Mouse (Mus musculus) CD4-positive, CD25-positive, alpha-beta regulatory T cell, adult 2 months (primary cell): ENCODE data around the gene Lmo1.

Experiments
- DNase-seq: peaks from one replicate; pipeline ENCODE4 v3.0.0-alpha.2; 2012; ENCODE audit warnings: low read depth, low spot score

Lmo1 gene

GRCm38 (mm10) chr7:109175670-109176625 lies 941 bp upstream of the Lmo1 start:
- DNase-seq: no peak

DNA sequence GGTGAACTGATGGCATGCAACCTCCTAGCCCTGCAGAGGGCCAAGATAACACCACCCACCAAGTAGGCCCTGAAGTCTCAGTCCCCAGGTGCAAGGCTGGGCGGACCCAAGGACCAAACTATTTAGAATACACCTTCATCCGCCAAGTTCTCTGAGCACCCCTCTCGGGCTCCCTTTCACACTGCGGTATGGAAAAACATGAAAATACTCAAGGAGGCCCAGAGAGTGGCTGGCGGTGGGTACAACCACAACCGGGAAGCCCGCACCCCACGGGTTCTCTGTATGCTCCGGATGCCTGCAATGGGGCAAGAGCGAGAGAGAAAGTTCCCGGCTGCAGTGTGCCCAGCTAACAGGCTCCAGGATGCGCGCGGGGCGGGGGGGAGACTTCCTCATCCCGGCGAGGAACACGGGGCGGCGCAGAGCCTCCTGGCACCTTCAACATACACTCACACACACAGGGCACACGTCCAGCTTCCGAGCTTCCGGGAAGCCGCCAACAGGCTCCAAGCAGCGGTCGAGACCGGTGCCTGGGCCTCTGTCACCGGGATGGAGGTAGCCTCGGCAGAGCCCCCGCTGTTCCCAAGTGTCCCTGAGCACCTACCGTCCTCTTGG lies 564 bp downstream of the Lmo1 start:
- no peak for DNase-seq

DNA sequence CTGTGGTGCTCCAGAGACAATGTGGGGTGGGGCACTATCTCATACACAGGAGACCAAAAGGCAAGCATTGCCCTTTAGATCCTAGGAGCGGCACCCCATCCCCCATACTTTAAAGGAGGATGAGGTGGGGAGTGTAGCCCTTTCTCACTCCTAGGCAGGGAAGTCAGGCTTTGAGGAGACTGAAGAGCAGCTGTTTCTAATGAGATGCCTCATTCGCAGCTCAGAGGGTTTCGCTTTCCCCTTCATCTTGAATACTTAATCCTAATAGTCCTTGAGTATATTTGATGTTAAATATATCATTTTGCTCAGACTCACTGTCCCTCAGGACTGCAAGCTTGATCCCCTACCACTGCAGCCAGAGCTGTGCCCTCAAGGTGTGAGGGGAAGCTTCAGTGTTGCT lies 3.1 kb downstream of the Lmo1 start:
- no peak for DNase-seq

DNA sequence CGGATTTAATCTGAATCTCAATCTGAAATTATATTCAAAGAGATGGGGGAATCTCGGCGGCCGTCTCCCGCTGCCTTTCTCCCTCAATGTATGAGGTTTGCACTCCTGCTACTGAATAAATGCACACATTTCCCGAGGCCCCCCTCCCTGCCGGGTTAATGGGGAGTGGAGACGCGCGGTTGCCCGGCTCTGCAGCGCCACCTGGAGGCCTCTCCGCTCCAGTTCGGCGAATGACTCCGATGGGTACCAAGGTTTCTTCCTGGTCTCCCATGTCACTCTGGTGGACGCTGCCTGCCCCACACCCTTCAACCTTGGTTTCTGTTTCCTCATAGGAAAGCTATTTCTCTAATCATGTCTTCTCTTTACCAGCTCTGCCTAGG lies 4.6 kb downstream of the Lmo1 start:
- DNase-seq: peak; percentile 27

DNA sequence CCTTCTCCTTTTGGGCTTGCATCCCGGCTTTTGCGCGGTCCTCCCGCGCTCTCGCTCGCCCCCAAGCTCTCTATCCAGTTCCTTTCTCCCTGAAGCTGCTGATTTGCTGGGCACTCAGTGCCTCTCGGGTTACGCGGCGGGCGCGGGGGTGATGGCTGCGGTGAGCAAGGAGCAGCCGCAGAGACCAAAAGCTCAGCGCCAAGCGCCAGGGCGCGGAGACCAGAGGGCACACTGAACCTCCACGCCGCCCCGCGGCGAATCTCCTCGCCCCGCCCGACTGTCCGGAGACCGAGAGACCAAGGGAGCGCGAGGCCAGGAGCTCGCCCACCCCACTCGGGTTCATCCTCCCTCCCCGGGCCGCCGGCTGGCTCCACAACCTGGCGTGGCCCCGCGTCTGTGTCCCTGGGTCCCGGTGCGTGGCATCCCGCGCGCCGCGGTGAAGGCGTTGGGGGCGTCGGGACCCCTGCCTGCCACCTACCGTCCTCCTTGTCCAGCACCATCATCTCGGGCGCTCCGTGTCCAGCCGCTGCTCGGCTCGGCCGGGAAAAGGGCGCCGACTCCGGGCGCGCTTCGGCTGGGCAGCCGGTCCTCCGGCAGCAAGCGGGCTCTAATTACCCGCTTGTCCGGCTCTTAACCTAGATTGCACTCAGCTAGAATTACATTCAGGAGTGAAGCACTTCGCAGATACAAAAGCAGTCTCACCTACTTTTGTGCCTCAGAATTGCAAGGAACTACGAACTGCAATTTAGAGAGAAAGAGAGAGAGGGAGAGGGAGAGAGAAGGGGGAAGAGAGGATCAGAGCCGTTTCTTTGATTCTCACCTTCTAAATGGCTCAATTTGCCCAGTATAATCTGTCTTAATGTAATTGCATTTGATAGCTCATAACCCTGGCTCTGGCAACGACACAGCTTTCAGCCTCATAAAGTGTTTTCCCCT lies 5.2 kb downstream of the Lmo1 start:
- no peak for DNase-seq

GRCm38 (mm10) chr7:109168716-109169115 lies 6.3 kb downstream of the Lmo1 start:
- DNase-seq: no peak

DNA sequence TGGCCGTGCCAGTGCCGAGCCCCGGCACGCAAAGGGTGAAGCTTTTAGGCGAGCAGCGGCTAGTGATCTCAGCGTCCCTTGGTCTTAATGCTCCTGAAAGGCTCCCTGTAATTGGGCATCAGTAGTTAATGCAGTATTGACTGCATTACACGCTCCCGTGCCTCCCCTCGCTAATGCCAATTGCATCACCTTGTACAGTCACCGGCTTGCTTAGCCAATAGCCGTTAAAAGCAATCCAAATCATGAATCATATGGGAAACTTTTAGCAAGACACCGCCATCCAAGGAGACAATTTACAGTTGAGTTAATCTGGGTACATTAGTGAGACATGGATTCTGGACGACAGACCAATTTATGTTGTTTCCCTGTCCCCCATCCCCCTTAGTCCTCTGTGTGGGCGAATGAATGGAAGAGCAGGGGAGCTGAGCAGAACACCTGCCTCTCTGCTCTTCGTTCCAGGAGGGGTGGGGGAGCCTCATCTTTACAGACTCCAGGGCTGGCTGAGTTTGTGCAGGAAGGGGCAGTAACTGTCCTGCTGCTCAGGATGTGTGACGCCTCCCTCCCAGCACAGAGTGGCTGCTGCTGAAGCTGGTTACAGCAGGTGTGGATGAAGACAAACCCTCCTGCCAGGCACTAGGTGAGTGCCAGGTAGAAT lies 8.9 kb downstream of the Lmo1 start:
- no peak for DNase-seq

- no peak for DNase-seq
Observed at GRCm38 (mm10) chr7:109154331-109154730, 20.7 kb downstream of the Lmo1 start.

- no peak for DNase-seq
Observed at GRCm38 (mm10) chr7:109153538-109153937, 21.5 kb downstream of the Lmo1 start.

DNA sequence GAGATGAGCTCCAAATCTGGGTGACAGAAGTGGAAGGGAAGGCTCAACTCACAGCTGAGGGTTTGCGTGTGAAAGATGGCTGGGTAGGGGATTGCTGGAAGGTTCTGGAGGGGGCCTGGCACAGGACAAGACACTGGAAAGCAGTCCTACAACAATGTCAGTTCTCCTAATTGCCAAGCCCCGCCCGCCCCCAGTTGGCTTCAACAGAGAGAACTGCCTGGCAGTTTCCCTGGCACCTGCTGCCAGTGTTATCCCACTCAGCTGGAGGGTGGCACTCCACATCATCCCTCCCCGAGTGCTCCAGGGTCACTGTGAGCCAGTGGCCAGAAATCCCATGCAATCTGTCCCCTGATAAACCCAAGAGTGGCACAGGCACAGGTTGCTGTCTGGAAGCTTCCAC lies 23.9 kb downstream of the Lmo1 start:
- DNase-seq: no peak

GRCm38 (mm10) chr7:109145211-109145610 lies 29.8 kb downstream of the Lmo1 start:
- DNase-seq: no peak

DNA sequence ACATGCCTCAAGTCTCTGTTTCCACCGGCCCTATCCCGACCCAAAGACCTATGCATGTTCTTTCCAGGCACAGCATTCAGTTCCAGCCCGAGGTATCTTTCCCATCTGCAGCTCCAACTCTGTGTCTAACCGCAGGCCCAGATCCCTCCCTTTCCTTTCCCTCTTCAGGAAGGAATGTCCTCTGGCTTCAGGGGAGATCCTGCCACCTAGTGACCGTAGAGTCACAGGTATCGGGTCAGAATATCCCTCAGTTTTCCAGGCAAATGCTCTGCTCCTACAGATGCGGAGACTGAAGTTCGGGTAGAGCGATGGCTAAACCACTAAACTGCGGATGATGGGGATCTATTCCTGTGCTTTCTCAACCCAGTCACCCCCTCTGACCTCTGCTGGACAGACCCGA lies 30.3 kb downstream of the Lmo1 start:
- no peak for DNase-seq

DNA sequence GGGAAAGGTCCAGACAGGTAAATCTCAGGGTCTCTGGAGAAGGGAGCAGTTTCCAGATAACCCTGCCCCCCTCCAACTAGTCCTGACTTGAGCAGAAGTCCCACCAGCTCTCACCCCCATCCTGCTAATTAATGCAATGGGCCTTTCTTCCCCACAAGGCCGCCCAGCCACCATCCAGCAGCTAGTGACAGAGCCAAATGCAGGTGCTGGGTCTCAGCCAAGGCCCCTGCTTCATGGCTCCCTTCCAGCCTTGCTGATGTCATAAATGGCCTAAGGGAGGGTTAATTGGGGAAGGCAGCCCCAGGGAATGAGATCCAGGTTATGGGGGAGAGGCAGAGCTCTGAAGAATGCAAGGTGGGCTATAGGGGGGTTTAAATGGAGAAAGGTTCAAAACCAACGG lies 32.4 kb downstream of the Lmo1 start:
- no peak for DNase-seq

DNA sequence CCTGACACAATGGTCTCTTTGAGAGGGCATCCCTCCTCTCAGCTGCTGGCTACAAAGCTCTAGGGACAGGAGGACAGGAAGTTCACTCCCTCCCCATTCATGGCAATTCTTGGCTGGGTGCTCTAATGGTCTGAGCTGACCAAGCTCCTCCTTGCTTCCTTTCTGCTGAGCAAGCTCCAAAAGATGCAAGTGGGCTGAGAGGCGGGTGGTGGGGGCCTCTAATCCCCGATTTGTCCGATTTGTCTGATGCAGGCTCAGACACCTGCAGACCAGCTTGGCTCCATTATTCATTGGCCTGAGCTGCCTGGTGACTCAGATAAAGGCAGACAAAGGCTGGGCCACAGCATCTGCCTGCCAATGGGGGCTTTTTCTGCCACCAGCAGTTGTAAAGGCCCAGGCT lies 33.3 kb downstream of the Lmo1 start:
- DNase-seq: no peak

- no peak for DNase-seq
Observed at GRCm38 (mm10) chr7:109141054-109141453, 34.0 kb downstream of the Lmo1 start.

- DNase-seq: peak; percentile 59
Observed at GRCm38 (mm10) chr7:109139405-109139804, 35.6 kb downstream of the Lmo1 start.

DNA sequence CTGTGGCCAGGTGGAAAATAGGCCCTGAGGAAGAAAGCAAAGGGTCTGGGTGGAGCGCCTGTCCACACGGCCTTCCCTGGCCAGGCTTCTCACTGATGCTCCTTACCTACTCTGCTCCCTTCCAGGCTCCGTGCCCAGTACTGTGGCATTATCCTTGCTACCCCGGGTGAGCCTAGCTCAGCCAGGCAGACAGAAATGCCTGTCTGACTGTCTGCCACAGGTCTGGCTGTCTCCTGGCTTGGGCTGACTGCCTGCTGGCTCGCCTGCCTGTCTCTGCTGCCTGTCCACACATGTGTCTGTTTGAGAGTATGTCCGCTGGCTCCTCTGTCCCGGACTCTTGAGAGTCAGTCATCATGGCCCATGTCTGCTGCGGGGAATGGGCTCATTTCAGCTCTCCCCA lies 37.6 kb downstream of the Lmo1 start:
- DNase-seq: no peak

DNA sequence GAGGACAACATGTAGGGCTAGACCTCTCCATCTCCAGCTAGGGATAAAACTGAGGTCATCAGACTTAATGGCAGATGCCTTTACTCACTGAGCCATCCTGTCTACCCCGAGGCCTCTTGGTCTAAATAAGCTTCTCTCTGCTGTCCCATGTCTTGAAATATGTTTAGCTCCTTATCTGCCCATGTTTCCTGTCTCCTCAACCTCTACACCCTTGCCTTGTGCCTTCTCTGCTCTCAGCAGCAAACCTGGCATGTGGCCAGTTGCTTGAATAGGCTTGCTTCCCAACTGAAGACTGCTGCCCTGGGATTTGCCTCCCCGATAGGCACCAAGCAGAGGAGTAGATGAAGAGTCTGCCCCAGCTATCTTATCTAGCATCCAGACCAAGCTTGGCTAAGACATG lies 43.4 kb downstream of the Lmo1 start:
- DNase-seq: no peak

- no peak for DNase-seq
Observed at GRCm38 (mm10) chr7:109129946-109130686, 44.9 kb downstream of the Lmo1 start.

GRCm38 (mm10) chr7:109129442-109129841 lies 45.6 kb downstream of the Lmo1 start:
- DNase-seq: no peak

GRCm38 (mm10) chr7:109115929-109116328 lies 59.1 kb downstream of the Lmo1 start:
- DNase-seq: no peak
